Mouse (Mus musculus): ENCODE data around the gene Gm49325. TPM values are rescaled to one million over a fixed set of nuclear protein-coding genes. Genes with fewer than 3 reads are reported as not detected.
"Not testable (repeated sequence)": the region's sequence is repeated elsewhere in the genome, so short reads cannot be mapped to it uniquely, and the experiment has no call there.

Gene Gm49325
- polyA plus RNA-seq, 1 experiment, result not detected

DNA sequence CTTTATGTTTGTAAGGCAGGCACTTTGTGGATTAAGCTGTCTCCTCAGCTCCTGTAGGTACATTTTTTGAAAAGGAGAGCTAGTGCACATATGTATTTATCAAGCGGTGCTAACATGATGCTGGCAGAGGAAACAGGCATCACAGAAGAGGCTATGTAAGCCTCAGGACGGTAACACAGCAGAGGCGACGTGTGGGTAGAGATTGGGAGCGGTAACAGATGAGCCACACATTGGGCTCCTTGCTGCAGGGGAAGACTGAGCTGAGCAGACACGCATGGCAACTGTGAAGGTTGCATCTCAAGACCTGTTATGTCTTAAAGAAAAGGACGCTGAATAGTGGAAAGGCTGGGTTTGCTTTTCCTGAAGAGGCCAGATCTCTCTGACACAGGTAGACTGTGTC lies 77.0 kb downstream of the Gm49325 start:
- DNase-seq (ENCODE audit: low read depth), result no peak

DNA sequence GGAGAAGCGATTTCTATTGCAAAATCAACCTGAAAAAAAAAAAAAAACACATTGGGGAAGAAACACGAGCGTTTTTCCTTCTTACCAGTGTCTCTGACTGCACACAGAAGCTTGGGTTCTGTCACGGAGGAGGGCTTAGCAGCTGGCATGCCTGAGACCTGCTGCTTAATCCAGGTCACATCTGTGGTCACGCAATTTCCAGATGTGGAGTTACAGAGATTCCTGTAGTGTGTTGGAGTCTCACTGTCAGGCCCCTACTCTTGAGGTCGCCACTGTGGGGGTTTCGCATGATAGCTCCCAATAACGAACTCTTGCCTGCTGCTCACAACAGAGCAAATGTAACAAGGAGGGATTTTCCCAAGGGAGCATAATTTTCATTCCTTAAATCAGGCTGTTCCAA lies 78.2 kb downstream of the Gm49325 start:
- DNase-seq (ENCODE audit: low read depth), result no peak

DNA sequence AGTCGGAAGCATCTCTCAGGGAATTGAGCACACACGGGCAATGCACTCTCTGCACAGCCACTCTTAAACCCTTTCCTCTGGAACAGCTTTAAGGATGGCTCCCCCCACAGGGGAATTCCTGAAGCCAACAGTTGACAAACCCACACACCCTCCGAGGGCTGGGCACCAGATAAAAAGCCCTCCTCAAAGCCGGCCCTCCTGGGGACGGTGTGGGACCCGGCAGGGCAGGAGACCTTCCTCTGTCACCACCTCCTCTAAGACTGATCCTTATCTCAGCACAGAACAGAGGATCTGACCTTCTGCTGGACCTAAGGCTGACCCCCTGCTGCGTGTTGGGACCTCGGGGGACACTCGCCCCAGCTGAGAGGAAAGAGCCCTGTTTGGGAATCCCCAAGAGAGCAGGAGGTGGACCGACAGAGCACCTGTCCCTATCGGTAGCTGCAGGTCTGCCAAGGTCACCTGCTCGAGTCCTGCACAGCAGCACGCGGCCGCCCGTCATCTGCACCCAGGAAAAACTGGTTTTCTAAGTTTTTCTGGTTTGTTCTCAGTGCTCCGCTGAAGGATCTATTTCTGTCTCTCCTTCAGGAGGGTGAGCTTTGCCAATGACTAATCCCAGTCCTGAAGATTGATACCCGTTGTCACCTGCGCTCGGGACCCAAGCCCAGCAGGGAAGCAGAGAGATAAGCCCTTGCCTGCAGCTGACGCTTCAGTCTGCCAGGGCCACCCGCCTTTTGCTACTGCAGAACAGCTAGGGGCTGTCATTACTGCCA lies 80.1 kb downstream of the Gm49325 start, which contains the start of gene Tspear:
Gene Tspear (plus strand): TSS at position 675 of the 770 bp plus-strand sequence.
- peak; percentile 45 for DNase-seq (ENCODE audit: low read depth)

DNA sequence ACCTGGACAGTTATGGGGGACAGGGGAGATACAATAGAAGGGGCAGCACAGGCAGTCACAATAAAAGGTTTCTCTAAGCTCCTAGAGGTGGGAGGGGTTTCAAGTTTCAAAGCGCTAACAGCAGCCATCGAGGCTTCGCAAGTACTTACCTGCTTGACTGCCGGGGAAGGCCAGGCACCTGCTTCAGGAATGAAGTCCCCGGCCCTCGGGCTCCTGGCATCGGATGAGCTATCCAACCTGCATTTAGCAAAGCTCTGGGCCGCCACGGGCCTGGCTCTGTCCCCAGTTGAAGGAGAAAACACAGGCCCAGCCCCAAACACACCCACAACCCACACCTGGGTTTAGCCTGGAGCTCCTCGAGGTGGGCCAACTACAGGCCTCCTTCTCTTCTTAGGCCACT lies 81.0 kb downstream of the Gm49325 start:
- DNase-seq (ENCODE audit: low read depth), result peak; percentile 49

DNA sequence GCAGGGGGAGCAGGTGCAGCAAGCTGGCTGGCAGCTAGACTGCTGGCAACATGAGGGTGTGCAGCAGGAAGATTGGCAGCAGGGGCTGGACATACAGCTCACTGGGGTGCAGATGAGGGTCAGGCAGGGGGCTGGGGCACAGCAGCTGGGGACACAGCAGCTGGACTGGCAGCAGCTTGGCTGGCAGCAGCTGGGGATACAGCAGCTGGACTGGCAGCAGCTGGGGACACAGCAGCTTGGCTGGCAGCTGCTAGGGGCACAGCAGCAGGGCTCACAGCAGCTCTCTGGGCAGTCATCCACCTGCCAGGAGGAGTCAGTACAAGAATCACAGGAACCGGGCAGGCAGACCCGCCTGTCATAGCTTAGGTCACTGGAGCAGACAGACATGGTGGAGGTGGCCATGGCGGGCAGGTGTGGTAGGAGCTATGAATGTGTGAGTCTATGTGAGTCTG lies 84.4 kb downstream of the Gm49325 start, which contains the start of gene Gm19402:
Gene Gm19402 (minus strand): TSS at position 402 of the 452 bp plus-strand sequence.
- not testable (repeated sequence) for DNase-seq (ENCODE audit: low read depth)

Other genes with a start within 250 kb of the Gm49325 start
- gene Adarb1, start 187.9 kb upstream of the Gm49325 start, polyA plus RNA-seq (2012; rRNA removed), result 11.0 and 12.7 TPM in 2 replicates
- 20.2 and 21.9 TPM in 2 replicates for gene Fam207a, start 90.4 kb upstream of the Gm49325 start, polyA plus RNA-seq (2012; rRNA removed)
- 17.9 and 21.8 TPM in 2 replicates for gene Itgb2, start 75.9 kb upstream of the Gm49325 start, polyA plus RNA-seq (2012; rRNA removed)
- 203 and 244 TPM in 2 replicates for gene Pttg1ip, start 24.5 kb upstream of the Gm49325 start, polyA plus RNA-seq (2012; rRNA removed)
- gene Sumo3, start 100 bp upstream of the Gm49325 start, polyA plus RNA-seq (2012; rRNA removed), result 270 and 286 TPM in 2 replicates
- 46.0 and 47.8 TPM in 2 replicates for gene Ube2g2, start 16.1 kb downstream of the Gm49325 start, polyA plus RNA-seq (2012; rRNA removed)
- gene Tspear, start 80.4 kb downstream of the Gm49325 start, polyA plus RNA-seq (2012; rRNA removed), result 0.54 and 1.1 TPM in 2 replicates
- gene Gm19402, start 84.6 kb downstream of the Gm49325 start, polyA plus RNA-seq (2012; rRNA removed), result not detected in 2 replicates
- gene Gm9508, start 91.0 kb downstream of the Gm49325 start, polyA plus RNA-seq (2012; rRNA removed), result not detected in 2 replicates
- gene Gm10272, start 100.4 kb downstream of the Gm49325 start, polyA plus RNA-seq (2012; rRNA removed), result not detected in 2 replicates
- gene Gm10024, start 105.3 kb downstream of the Gm49325 start, polyA plus RNA-seq (2012; rRNA removed), result not detected in 2 replicates
- not detected in 2 replicates for gene Gm10142, start 109.6 kb downstream of the Gm49325 start, polyA plus RNA-seq (2012; rRNA removed)
- gene Krtap12-1, start 114.4 kb downstream of the Gm49325 start, polyA plus RNA-seq (2012; rRNA removed), result not detected in 2 replicates
- not detected in 2 replicates for gene Gm10100, start 120.3 kb downstream of the Gm49325 start, polyA plus RNA-seq (2012; rRNA removed)
- gene Gm18596, start 136.4 kb downstream of the Gm49325 start, polyA plus RNA-seq (2012; rRNA removed), result not detected in 2 replicates
- not detected in 2 replicates for gene Gm9736, start 145.2 kb downstream of the Gm49325 start, polyA plus RNA-seq (2012; rRNA removed)
- not detected in 2 replicates for gene Gm3233, start 153.5 kb downstream of the Gm49325 start, polyA plus RNA-seq (2012; rRNA removed)
- gene Gm3238, start 165.1 kb downstream of the Gm49325 start, polyA plus RNA-seq (2012; rRNA removed), result not detected in 2 replicates
- not detected in 2 replicates for gene Gm7138, start 170.7 kb downstream of the Gm49325 start, polyA plus RNA-seq (2012; rRNA removed)
- not detected in 2 replicates for gene Gm3250, start 176.3 kb downstream of the Gm49325 start, polyA plus RNA-seq (2012; rRNA removed)
- not detected in 2 replicates for gene Gm7137, start 182.0 kb downstream of the Gm49325 start, polyA plus RNA-seq (2012; rRNA removed)
- gene Gm9639, start 188.9 kb downstream of the Gm49325 start, polyA plus RNA-seq (2012; rRNA removed), result not detected in 2 replicates
- gene Gm19668, start 192.9 kb downstream of the Gm49325 start, polyA plus RNA-seq (2012; rRNA removed), result not detected in 2 replicates
- not detected in 2 replicates for gene Gm9507, start 205.6 kb downstream of the Gm49325 start, polyA plus RNA-seq (2012; rRNA removed)
- not detected in 2 replicates for gene Gm2696, start 208.5 kb downstream of the Gm49325 start, polyA plus RNA-seq (2012; rRNA removed)
- gene Krtap10-4, start 220.9 kb downstream of the Gm49325 start, polyA plus RNA-seq (2012; rRNA removed), result not detected in 2 replicates
- gene Krtap10-10, start 229.8 kb downstream of the Gm49325 start, polyA plus RNA-seq (2012; rRNA removed), result 0.11 TPM in 1 of 2 replicates, not detected in the other
- gene Gm36176, start 240.6 kb downstream of the Gm49325 start, polyA plus RNA-seq (2012; rRNA removed), result not detected in 2 replicates
- not detected in 2 replicates for gene Gm10318, start 246.7 kb downstream of the Gm49325 start, polyA plus RNA-seq (2012; rRNA removed)